Mouse (Mus musculus): ENCODE measurements around the gene Knop1. TPM values are rescaled to one million over a fixed set of nuclear protein-coding genes. Genes with fewer than 3 reads are reported as not detected.

The Knop1 gene
- total and polyA plus RNA-seq, 3 experiments = 28.1 to 60.9 (median 35.0) TPM

- dilution Hi-C loops (cut with MboI; ENCODE audit: extremely low pct_ligation_motif_present, extremely low pct_unique_long_range_greater_than_20kb, low sequenced_read_pairs) = no loop called here
- Histone ChIP-seq H3K9ac (ENCODE audit: insufficient read depth, low read depth) (no peak overlapping the region), H3K27me3 (replicated peaks) (no peaks in the 10 kb centered on the region), H3K9me3 (replicated peaks; ENCODE audit: low read length) (no peaks in the 10 kb centered on the region), H3K36me3 (replicated peaks in 1 of 2; ENCODE audit: control insufficient read depth in 1 of 2, insufficient read depth in 1 of 2, low read length in 1 of 2) (peaks cover 45 to 83% of the 10 kb centered on the region in 2 experiments), H3K4me1 (ENCODE audit: control insufficient read depth in 1 of 2, insufficient read depth in 2 of 2) (no peaks in the 10 kb centered on the region), H3K4me3 (replicated peaks in 1 of 3; ENCODE audit: low read depth in 2 of 3, low read length in 2 of 3, poor library complexity in 1 of 3) (no peak overlapping the region), H3K4me2 (ENCODE audit: insufficient read depth, low read depth, poor library complexity, severe bottlenecking) (no peak overlapping the region), H3K27ac (ENCODE audit: insufficient read depth, low read depth) (no peak overlapping the region), H3K79me2 (replicated peaks; ENCODE audit: control insufficient read depth, extremely low read depth, insufficient read depth, poor library complexity, severe bottlenecking) (no peaks in the 10 kb centered on the region)
- in situ Hi-C loops (cut with MboI; ENCODE audit: low pct_ligation_motif_present, low pct_unique_long_range_greater_than_20kb, low sequenced_read_pairs) = no loop called here
- TF ChIP-seq E2F4 (IDR thresholded peaks at IDR 0.05; ENCODE audit: insufficient replicate concordance, low read depth, low read length) = no peak
- no peak for TF ChIP-seq USF2 (conservative IDR thresholded peaks at IDR 0.05; ENCODE audit: low read depth, low read length)
- TF ChIP-seq MAZ (IDR thresholded peaks at IDR 0.05; ENCODE audit: low read depth, low read length) = no peak
- no peak for TF ChIP-seq ZNF384 (IDR thresholded peaks at IDR 0.05; ENCODE audit: low read depth, low read length)
- no peak for TF ChIP-seq CTCF (conservative IDR thresholded peaks at IDR 0.05 in 1 of 2, IDR thresholded peaks at IDR 0.05 in 1 of 2; ENCODE audit: low read depth in 2 of 2, low read length in 2 of 2)
- TF ChIP-seq JUND (conservative IDR thresholded peaks at IDR 0.05; ENCODE audit: low read depth, low read length) = no peak
- TF ChIP-seq SIN3A (IDR thresholded peaks at IDR 0.05; ENCODE audit: low read length) = no peak
- no peak for TF ChIP-seq SMC3 (IDR thresholded peaks at IDR 0.05; ENCODE audit: low read depth, low read length)
- TF ChIP-seq RAD21 (IDR thresholded peaks at IDR 0.05; ENCODE audit: low read depth, low read length) = no peak
- TF ChIP-seq ZC3H11A (IDR thresholded peaks at IDR 0.05; ENCODE audit: low read depth, low read length) = no peak
- DNase-seq (ENCODE audit: extremely low read depth) = no peak
Measured at GRCm38 (mm10) chr7:118811407-118812106, 44.5 kb downstream of the Knop1 start.

GRCm38 (mm10) chr7:118807899-118808298 lies 48.2 kb downstream of the Knop1 start:
- no peak overlapping the region for H3K9ac ChIP-seq (ENCODE audit: insufficient read depth, low read depth)
- no peak overlapping the region for H3K4me3 ChIP-seq (replicated peaks in 1 of 3; ENCODE audit: low read depth in 2 of 3, low read length in 2 of 3, poor library complexity in 1 of 3)
- dilution Hi-C loops (cut with MboI; ENCODE audit: extremely low pct_ligation_motif_present, extremely low pct_unique_long_range_greater_than_20kb, low sequenced_read_pairs) = no loop called here
- H3K27ac ChIP-seq (ENCODE audit: insufficient read depth, low read depth) = no peak overlapping the region
- H3K79me2 ChIP-seq (replicated peaks; ENCODE audit: control insufficient read depth, extremely low read depth, insufficient read depth, poor library complexity, severe bottlenecking) = no peaks in the 10 kb centered on the region
- in situ Hi-C loops (cut with MboI; ENCODE audit: low pct_ligation_motif_present, low pct_unique_long_range_greater_than_20kb, low sequenced_read_pairs) = no loop called here
- no peak overlapping the region for H3K4me2 ChIP-seq (ENCODE audit: insufficient read depth, low read depth, poor library complexity, severe bottlenecking)
- peaks cover 21 to 78% of the 10 kb centered on the region in 2 experiments for H3K36me3 ChIP-seq (replicated peaks in 1 of 2; ENCODE audit: control insufficient read depth in 1 of 2, insufficient read depth in 1 of 2, low read length in 1 of 2)
- no peak for DNase-seq (ENCODE audit: extremely low read depth)
- H3K27me3 ChIP-seq (replicated peaks) = no peaks in the 10 kb centered on the region
- TF ChIP-seq IRF4 (IDR thresholded peaks at IDR 0.05; ENCODE audit: low read depth, low read length) (no peak), RAD21 (IDR thresholded peaks at IDR 0.05; ENCODE audit: low read depth, low read length) (no peak), CTCF (conservative IDR thresholded peaks at IDR 0.05 in 1 of 2, IDR thresholded peaks at IDR 0.05 in 1 of 2; ENCODE audit: low read depth in 2 of 2, low read length in 2 of 2) (no peak), MAX (IDR thresholded peaks at IDR 0.05; ENCODE audit: low read length) (no peak), ELF1 (IDR thresholded peaks at IDR 0.05; ENCODE audit: low read depth, low read length) (no peak), SIN3A (IDR thresholded peaks at IDR 0.05; ENCODE audit: low read length) (no peak), ZKSCAN1 (IDR thresholded peaks at IDR 0.05; ENCODE audit: borderline replicate concordance, low read depth, low read length) (no peak), MXI1 (IDR thresholded peaks at IDR 0.05; ENCODE audit: low read depth, low read length) (no peak), ETS1 (conservative IDR thresholded peaks at IDR 0.05; ENCODE audit: low read depth, low read length) (no peak), E2F4 (IDR thresholded peaks at IDR 0.05; ENCODE audit: insufficient replicate concordance, low read depth, low read length) (no peak), MAFK (IDR thresholded peaks at IDR 0.05; ENCODE audit: insufficient replicate concordance, low read length) (no peak), POLR2AphosphoS2 (IDR thresholded peaks at IDR 0.05; ENCODE audit: low read depth, low read length) (no peak), ZC3H11A (IDR thresholded peaks at IDR 0.05; ENCODE audit: low read depth, low read length) (no peak), NELFE (IDR thresholded peaks at IDR 0.05; ENCODE audit: low read depth, low read length) (no peak), MYC (IDR thresholded peaks at IDR 0.05; ENCODE audit: low read depth, low read length) (no peak)
- no peaks in the 10 kb centered on the region for H3K4me1 ChIP-seq (ENCODE audit: control insufficient read depth in 1 of 2, insufficient read depth in 2 of 2)
- no peaks in the 10 kb centered on the region for H3K9me3 ChIP-seq (replicated peaks; ENCODE audit: low read length)
